Mouse (Mus musculus): Measurements from ENCODE around the gene Tmem109. TPM values are rescaled to one million over a fixed set of nuclear protein-coding genes. Genes with fewer than 3 reads are reported as not detected.

The Tmem109 gene
- 45.6 and 46.2 TPM in 2 replicates for polyA plus RNA-seq (2015; fragmentation: Nextera tagmentation; extraction: Ambion mirVana)

DNA sequence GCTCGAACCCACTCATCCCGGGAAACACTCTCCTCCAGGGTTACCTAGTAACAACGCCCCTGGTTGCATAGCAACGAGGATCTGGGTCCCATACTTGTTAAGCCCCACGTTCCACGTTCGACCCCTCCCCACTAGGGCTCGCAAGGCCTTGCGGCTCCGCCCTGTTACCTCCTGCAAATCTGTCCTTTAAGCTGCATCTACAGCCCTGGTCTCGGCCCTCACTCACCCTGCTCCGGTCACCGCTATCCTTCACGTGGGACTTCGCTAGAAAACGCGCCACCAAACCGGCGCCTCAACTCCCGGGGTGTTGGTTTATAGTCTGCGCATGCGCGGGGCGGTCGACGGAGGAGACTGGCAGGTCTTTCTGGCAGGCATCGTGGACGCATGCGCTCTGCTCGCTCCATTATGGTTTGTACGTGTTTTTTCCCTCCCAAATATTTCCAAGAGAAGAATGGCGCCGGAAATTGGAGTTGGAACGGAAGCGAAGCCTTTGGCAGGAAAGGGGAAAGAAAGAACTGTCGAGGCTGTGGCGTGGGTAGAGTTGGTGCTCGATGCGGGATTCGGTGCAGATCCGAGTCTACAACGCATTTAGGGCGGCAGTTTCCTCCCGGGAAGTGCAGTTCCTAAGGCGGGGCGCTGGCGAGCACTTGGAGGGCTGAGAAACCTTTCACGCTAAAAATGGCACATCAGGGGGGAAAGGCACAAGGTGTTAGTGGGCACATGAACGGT is at the start of gene Tmem109:
TSS of gene Tmem109 (minus strand) at position 576 of the 729 bp plus-strand sequence.
- Histone ChIP-seq H3K9me3 (0 out of 2 replicates have a peak, but pooled peaks cover 2% of the 10 kb centered on the region), H3K36me3 (no peaks in the 10 kb centered on the region), H3K4me3 (peak within 1 kb of the TSS; percentile 84), H3K4me2 (peak within 1 kb of the TSS; percentile 97), H3K27ac (replicated peaks) (peak within 1 kb of the TSS; percentile 100), H3K27me3 (no peaks in the 10 kb centered on the region), H3K4me1 (replicated peaks) (peaks cover 34% of the 10 kb centered on the region), H3K9ac (peak within 1 kb of the TSS; percentile 78)
- peak; percentile 94 for ATAC-seq (ENCODE audit: low FRiP score, low read depth)
- under 1% methylated on average over 49 of the region's 49 CpGs for WGBS

DNA sequence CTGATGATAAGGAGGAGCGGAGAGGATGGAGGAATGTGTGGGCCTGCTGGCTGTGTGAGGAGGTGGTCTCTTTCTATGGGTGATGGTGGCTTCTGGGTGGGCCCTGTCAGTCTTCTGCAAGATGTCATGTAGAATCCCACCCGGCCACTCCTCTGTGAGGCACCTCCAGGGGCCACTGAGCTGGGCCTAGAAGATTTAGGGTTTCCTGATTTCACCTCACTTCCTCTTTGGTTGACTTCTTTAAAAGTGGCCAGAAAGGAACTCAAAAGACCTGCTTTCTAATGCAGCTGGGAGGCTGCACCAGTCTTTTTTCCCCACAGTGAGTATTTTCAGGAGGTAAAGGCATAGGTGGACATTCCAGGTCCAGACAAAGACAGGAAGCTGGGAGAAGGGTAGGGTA is 48.8 kb upstream of the Tmem109 start:
- no peak overlapping the region for H3K4me2 ChIP-seq
- H3K36me3 ChIP-seq = no peaks in the 10 kb centered on the region
- H3K27ac ChIP-seq (replicated peaks) = no peak overlapping the region
- H3K27me3 ChIP-seq = no peaks in the 10 kb centered on the region
- 96% methylated on average over 2 of the region's 2 CpGs for WGBS
- H3K9ac ChIP-seq = no peak overlapping the region
- H3K4me3 ChIP-seq = no peak overlapping the region
- H3K9me3 ChIP-seq = no peaks in the 10 kb centered on the region
- no peak for ATAC-seq (ENCODE audit: low FRiP score, low read depth)
- no peaks in the 10 kb centered on the region for H3K4me1 ChIP-seq (replicated peaks)

- WGBS = 32% methylated on average over 4 of the region's 4 CpGs
- Histone ChIP-seq H3K9ac (no peak overlapping the region), H3K9me3 (no peaks in the 10 kb centered on the region), H3K4me2 (no peak overlapping the region), H3K27ac (replicated peaks) (peak overlapping the region; percentile 39; the same call in 1 of the 2 replicates), H3K36me3 (no peaks in the 10 kb centered on the region), H3K4me1 (replicated peaks) (no peaks in the 10 kb centered on the region), H3K27me3 (no peaks in the 10 kb centered on the region), H3K4me3 (no peak overlapping the region)
- no peak for ATAC-seq (ENCODE audit: low FRiP score, low read depth)
Measured at GRCm38 (mm10) chr19:10926666-10927065, 44.9 kb upstream of the Tmem109 start.

DNA sequence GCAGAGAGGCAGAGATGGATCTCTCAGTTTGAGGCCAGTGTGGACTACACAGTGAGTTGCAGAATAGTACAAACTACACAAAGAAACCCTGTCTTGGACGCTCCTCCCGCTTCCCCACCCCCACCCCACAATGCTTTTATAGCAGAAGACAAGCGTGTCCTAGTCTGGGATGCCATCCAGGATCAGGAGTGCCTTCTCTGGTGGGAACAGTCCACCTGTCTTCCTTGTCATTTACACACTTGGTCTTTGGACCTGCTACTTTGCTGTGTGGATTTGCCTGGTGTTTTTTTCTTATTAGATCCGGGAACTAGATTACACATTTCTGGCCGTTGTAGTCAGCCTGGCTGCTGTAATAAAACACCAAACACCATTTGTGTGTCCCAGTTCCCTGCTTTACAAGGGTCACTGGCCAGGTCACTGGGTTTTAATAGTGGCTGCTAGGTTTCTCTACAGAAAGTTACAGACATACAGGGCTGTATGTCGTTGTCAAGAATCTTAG is 44.4 kb upstream of the Tmem109 start:
- H3K27ac ChIP-seq (replicated peaks) = peak overlapping the region; percentile 39; the same call in 1 of the 2 replicates
- WGBS = 12% methylated on average over 6 of the region's 6 CpGs
- H3K9ac ChIP-seq = no peak overlapping the region
- H3K9me3 ChIP-seq = no peaks in the 10 kb centered on the region
- H3K4me1 ChIP-seq (replicated peaks) = no peaks in the 10 kb centered on the region
- no peaks in the 10 kb centered on the region for H3K27me3 ChIP-seq
- no peak overlapping the region for H3K4me2 ChIP-seq
- peak; percentile 75; the same call in 1 of the 2 replicates for ATAC-seq (ENCODE audit: low FRiP score, low read depth)
- no peak overlapping the region for H3K4me3 ChIP-seq
- H3K36me3 ChIP-seq = no peaks in the 10 kb centered on the region

DNA sequence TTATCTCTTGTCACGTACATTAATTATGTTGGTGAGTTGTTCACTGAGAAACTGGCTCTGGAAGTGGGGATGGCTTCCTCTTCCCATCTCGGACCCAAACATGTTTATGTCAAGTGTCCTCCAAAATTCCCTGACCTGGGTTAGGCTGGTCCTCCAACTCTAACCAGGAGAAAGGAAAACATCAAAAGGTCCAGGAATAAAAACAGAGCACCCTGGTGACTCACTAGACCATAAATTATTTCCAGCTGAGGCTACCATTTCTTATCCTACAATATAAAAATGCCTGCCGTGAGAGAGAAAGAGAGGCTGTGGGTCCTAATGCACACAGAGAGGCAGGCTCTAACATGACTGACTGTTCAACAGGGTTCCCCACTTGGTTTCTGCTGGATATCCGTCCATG is 42.4 kb upstream of the Tmem109 start:
- Histone ChIP-seq H3K27ac (replicated peaks) (no peak overlapping the region), H3K4me3 (no peak overlapping the region), H3K27me3 (no peaks in the 10 kb centered on the region), H3K36me3 (no peaks in the 10 kb centered on the region), H3K9me3 (no peaks in the 10 kb centered on the region), H3K4me2 (no peak overlapping the region), H3K4me1 (replicated peaks) (no peaks in the 10 kb centered on the region), H3K9ac (no peak overlapping the region)
- ATAC-seq (ENCODE audit: low FRiP score, low read depth) = no peak
- WGBS = 69% methylated on average over 4 of the region's 4 CpGs

- Histone ChIP-seq H3K27ac (replicated peaks) (no peak overlapping the region), H3K4me1 (replicated peaks) (0 out of 2 replicates have a peak, but pooled peaks cover 4% of the 10 kb centered on the region), H3K4me2 (no peak overlapping the region), H3K36me3 (no peaks in the 10 kb centered on the region), H3K27me3 (no peaks in the 10 kb centered on the region), H3K4me3 (no peak overlapping the region), H3K9ac (no peak overlapping the region), H3K9me3 (no peaks in the 10 kb centered on the region)
- ATAC-seq (ENCODE audit: low FRiP score, low read depth) = no peak
- WGBS = 82% methylated on average over 3 of the region's 3 CpGs
Measured at GRCm38 (mm10) chr19:10921058-10921457, 39.3 kb upstream of the Tmem109 start.

GRCm38 (mm10) chr19:10920532-10920931 is 38.7 kb upstream of the Tmem109 start, which contains the start of gene Zp1:
Gene Zp1 (minus strand): TSS chr19:10920632.
- no peaks in the 10 kb centered on the region for H3K27me3 ChIP-seq
- ATAC-seq (ENCODE audit: low FRiP score, low read depth) = no peak
- no peak within 1 kb of the TSS for H3K4me2 ChIP-seq
- H3K9me3 ChIP-seq = no peaks in the 10 kb centered on the region
- no peak within 1 kb of the TSS for H3K27ac ChIP-seq (replicated peaks)
- H3K4me3 ChIP-seq = no peak within 1 kb of the TSS
- no peaks in the 10 kb centered on the region for H3K36me3 ChIP-seq
- 0 out of 2 replicates have a peak, but pooled peaks cover 4% of the 10 kb centered on the region for H3K4me1 ChIP-seq (replicated peaks)
- WGBS = 62% methylated on average over 2 of the region's 2 CpGs
- no peak within 1 kb of the TSS for H3K9ac ChIP-seq

DNA sequence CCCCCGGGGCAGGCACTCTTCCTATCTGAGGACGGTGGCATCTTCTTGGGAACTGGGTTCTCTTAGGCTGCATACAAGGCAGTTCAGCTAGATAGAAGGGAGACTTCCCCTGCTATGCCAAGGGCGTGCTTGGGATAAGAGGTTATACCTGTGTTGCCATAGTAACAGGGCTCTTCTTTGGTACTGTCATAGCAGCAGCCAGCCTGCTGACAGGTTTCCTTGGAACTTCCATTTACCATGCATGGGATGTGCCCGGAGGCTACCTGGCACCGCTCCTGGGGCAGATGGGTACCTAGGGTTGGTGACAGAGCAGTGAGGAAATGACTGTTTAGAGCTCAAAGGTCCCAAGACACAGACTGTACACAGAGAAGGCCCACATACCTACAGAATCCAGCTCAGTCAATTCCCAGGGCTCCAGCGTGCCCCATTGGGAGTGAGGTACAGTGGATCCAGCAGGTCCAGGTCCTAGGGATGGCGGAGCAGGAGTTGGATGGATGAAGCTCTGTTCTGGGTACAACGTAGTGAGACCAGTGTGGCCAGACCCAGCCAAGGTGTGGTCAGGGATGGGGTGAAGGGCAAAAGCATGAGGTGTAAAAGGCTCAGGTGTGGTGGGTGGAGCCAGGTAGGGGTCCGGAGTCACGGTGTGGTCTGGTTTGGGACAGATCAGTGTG is 36.7 kb upstream of the Tmem109 start:
- peak; percentile 63 for ATAC-seq (ENCODE audit: low FRiP score, low read depth)
- H3K4me2 ChIP-seq = no peak overlapping the region

GRCm38 (mm10) chr19:10916506-10916905 is 34.7 kb upstream of the Tmem109 start:
- Histone ChIP-seq H3K4me2 (no peak overlapping the region), H3K4me3 (no peak overlapping the region), H3K9me3 (no peaks in the 10 kb centered on the region), H3K27ac (replicated peaks) (no peak overlapping the region), H3K36me3 (no peaks in the 10 kb centered on the region), H3K27me3 (no peaks in the 10 kb centered on the region), H3K9ac (no peak overlapping the region), H3K4me1 (replicated peaks) (0 out of 2 replicates have a peak, but pooled peaks cover 4% of the 10 kb centered on the region)
- WGBS = 60% methylated on average over 5 of the region's 5 CpGs
- ATAC-seq (ENCODE audit: low FRiP score, low read depth) = no peak

More for the DNA sequence above, 36.7 kb upstream of the Tmem109 start:
- H3K9me3 ChIP-seq = no peaks in the 10 kb centered on the region
- no peak overlapping the region for H3K9ac ChIP-seq
- H3K27me3 ChIP-seq = no peaks in the 10 kb centered on the region
- 84% methylated on average over 10 of the region's 10 CpGs for WGBS
- 0 out of 2 replicates have a peak, but pooled peaks cover 4% of the 10 kb centered on the region for H3K4me1 ChIP-seq (replicated peaks)
- H3K27ac ChIP-seq (replicated peaks) = no peak overlapping the region
- no peaks in the 10 kb centered on the region for H3K36me3 ChIP-seq
- H3K4me3 ChIP-seq = no peak overlapping the region

DNA sequence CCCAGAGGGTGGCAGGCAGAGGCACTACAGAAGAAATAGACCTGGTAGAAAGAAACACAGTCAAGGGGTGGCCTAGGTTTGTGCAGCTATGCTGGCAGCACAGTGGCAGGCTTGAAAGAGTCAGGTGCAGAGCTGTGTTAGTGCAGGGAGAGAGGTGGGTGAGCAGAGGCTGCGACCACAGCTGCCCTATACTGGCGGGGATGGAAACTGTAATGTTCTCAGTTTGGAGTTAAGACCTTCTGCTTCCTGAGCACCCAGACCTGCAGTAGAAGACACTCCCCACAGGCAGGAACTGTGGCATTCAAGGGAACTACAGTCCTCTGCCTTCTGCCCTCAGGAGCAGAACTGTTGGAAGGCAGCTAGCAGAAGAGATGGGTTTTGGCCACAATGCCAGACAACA is 33.1 kb upstream of the Tmem109 start:
- Histone ChIP-seq H3K4me2 (no peak overlapping the region), H3K27ac (replicated peaks) (no peak overlapping the region), H3K27me3 (no peaks in the 10 kb centered on the region), H3K9ac (no peak overlapping the region), H3K36me3 (no peaks in the 10 kb centered on the region), H3K9me3 (no peaks in the 10 kb centered on the region), H3K4me3 (no peak overlapping the region), H3K4me1 (replicated peaks) (0 out of 2 replicates have a peak, but pooled peaks cover 4% of the 10 kb centered on the region)
- ATAC-seq (ENCODE audit: low FRiP score, low read depth) = no peak
- 85% methylated on average over 2 of the region's 2 CpGs for WGBS

- no peak for ATAC-seq (ENCODE audit: low FRiP score, low read depth)
- H3K27me3 ChIP-seq = no peaks in the 10 kb centered on the region
- H3K9me3 ChIP-seq = no peaks in the 10 kb centered on the region
- H3K36me3 ChIP-seq = no peaks in the 10 kb centered on the region
- 78% methylated on average over 7 of the region's 7 CpGs for WGBS
- H3K27ac ChIP-seq (replicated peaks) = no peak overlapping the region
- no peak overlapping the region for H3K4me3 ChIP-seq
- H3K4me2 ChIP-seq = no peak overlapping the region
- H3K4me1 ChIP-seq (replicated peaks) = 0 out of 2 replicates have a peak, but pooled peaks cover 4% of the 10 kb centered on the region
- H3K9ac ChIP-seq = no peak overlapping the region
Measured at GRCm38 (mm10) chr19:10914291-10914690, 32.5 kb upstream of the Tmem109 start.

Measured in hindbrain, embryonic 15.5 days (tissue).